Mouse (Mus musculus) forebrain, embryonic 13.5 days (tissue): Measurements from ENCODE around the gene Ushbp1. TPM values are rescaled to one million over a fixed set of nuclear protein-coding genes. Genes with fewer than 3 reads are reported as not detected.

Experiments
- ATAC-seq: fragments of 200-750 bp; cut with Nextera tagmentation; 2 replicates; pipeline ENCODE4 v1.8.0; 2017
- H3K27ac ChIP-seq: fragments of 300-500 bp; sonication (generic); 2 replicates; pipeline ENCODE4 v1.5.1; 2015; ENCODE audit warnings: inconsistent platforms, mild to moderate bottlenecking, moderate library complexity
- H3K27me3 ChIP-seq: fragments of 300-500 bp; sonication (generic); 2 replicates; pipeline ENCODE4 v1.6.1; 2015; ENCODE audit warnings: mild to moderate bottlenecking, inconsistent platforms
- H3K36me3 ChIP-seq: fragments of 300-500 bp; sonication (generic); 2 replicates; pipeline ENCODE4 v1.6.1; 2015; ENCODE audit warnings: mild to moderate bottlenecking, inconsistent platforms; ENCODE audit not compliant: poor library complexity, severe bottlenecking
- H3K4me1 ChIP-seq: fragments of 300-500 bp; sonication (generic); 2 replicates; pipeline ENCODE4 v1.6.1; 2015; ENCODE audit warnings: inconsistent platforms
- H3K4me2 ChIP-seq: fragments of 300-500 bp; sonication (generic); 2 replicates; pipeline ENCODE4 v1.6.1; 2015; ENCODE audit warnings: inconsistent platforms, mild to moderate bottlenecking, moderate library complexity
- H3K4me3 ChIP-seq: fragments of 300-500 bp; sonication (generic); 2 replicates; pipeline ENCODE4 v1.5.1; 2015; ENCODE audit warnings: mild to moderate bottlenecking, inconsistent platforms
- H3K9ac ChIP-seq: fragments of 300-500 bp; sonication (generic); 2 replicates; pipeline ENCODE4 v1.6.1; 2015; ENCODE audit warnings: mild to moderate bottlenecking, inconsistent platforms
- H3K9me3 ChIP-seq: fragments of 300-500 bp; sonication (generic); replicated peaks from 2 replicates; pipeline ENCODE4 v1.6.1; 2016; ENCODE audit warnings: inconsistent platforms
- WGBS: fragments of 180-500 bp; shearing (Covaris S2); methylation state at CpG from one replicate; pipeline ENCODE4 v1.1.7; 2015; 5-methylcytosine and 5-hydroxymethylcytosine counted together
- polyA plus RNA-seq: library from polyadenylated mRNA; unstranded; fragments of >200 nt; fragmentation: Nextera tagmentation; extraction: Ambion mirVana; gene quantifications from 2 replicates; pipeline ENCODE4 v1.2.1, GENCODE M21; 2015

The Ushbp1 gene
- polyA plus RNA-seq, 1 experiment from 2014 or later = 4.2 TPM

DNA sequence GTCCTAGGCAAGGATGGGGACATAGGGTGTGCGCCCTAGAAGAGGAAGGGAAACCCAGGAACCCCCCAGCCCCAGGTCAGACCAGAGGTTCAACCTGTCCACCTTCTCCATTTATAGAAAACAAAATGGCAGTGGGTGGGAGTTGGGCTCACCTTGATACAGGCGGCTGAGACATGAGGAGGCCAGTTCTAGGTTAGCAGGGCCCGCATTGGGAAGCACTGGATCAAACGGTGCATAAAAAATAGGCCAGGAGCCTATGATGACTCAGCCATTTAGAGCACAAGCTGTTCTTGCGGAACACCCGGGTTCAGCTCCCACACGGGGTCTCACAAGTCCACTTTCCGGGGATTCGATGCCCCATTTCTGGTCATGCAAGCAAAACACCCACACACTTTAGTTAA, 9.3 kb upstream of the Ushbp1 start:
- ATAC-seq = no peak
- Histone ChIP-seq H3K27me3 (no peaks in the 10 kb centered on the region), H3K9ac (no peak overlapping the region), H3K36me3 (peaks cover 36% of the 10 kb centered on the region), H3K4me2 (peak overlapping the region; percentile 87; the same call in 1 of the 2 replicates), H3K9me3 (no peaks in the 10 kb centered on the region), H3K4me3 (peak overlapping the region; percentile 66; the same call in 1 of the 2 replicates), H3K27ac (no peak overlapping the region), H3K4me1 (peaks cover 22% of the 10 kb centered on the region)
- WGBS = 91% methylated on average over 9 of the region's 9 CpGs

DNA sequence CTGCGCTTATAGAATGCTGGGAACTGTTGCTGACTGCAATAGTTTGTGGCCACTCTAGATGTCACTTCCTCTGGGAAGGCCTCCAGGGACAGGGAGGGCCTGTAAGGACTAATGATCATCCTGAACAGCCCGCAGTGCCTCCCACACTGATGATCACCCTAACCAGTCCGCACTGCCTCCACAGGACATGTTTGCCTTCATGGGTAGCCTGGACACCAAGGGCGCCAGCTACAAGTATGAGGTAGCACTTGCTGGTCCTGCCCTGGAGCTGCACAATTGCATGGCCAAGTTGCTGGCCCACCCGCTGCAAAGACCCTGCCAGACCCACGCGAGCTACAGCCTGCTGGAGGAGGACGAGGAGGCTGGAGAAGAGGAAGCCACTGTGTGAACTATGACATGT, 8.4 kb upstream of the Ushbp1 start:
- WGBS = 96% methylated on average over 8 of the region's 8 CpGs
- Histone ChIP-seq H3K9me3 (no peaks in the 10 kb centered on the region), H3K27me3 (no peaks in the 10 kb centered on the region), H3K4me3 (no peak overlapping the region), H3K9ac (no peak overlapping the region), H3K27ac (no peak overlapping the region), H3K36me3 (peaks cover 35% of the 10 kb centered on the region), H3K4me1 (peaks cover 22% of the 10 kb centered on the region), H3K4me2 (no peak overlapping the region)
- no peak for ATAC-seq

DNA sequence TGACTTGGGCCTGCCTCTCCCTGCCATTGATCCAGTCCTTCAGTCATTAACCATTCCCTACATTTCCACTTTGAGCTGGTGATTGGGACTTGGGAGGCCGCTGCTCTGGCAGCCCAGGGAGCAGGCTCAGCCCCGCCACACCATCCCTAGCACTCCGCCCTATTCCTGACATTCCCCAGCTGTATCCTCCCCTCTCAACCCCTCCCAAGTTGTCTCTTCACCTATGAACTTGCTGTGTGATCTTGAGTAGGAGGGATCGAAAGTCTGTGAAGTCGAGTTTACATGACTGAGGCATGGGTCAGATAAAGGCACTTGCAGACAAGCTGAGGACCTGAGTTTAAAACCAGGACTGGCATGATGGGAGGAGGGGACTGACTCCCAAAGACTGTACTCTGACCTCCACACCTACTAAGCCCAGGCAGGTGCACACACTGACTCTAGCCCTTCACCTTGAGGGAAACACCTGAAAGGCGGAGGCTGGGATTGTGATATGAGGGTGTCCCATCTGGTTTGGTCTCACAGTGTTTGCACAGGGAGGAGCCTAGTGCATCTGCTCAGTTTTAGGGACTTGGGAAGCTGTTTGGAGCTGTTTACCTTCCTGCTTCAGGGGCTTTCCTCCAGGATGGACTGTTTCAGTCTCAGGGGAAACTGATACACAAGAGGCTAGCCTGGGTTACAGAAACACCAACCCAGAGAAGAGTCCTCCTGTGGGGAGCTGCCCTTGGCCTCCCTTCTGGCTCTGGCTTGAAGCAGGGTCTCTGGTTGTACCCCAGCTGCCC, 7.7 kb upstream of the Ushbp1 start:
- Histone ChIP-seq H3K4me2 (no peak overlapping the region), H3K36me3 (peaks cover 35% of the 10 kb centered on the region), H3K4me3 (no peak overlapping the region), H3K27ac (no peak overlapping the region), H3K27me3 (no peaks in the 10 kb centered on the region), H3K4me1 (peaks cover 22% of the 10 kb centered on the region), H3K9me3 (no peaks in the 10 kb centered on the region), H3K9ac (no peak overlapping the region)
- ATAC-seq = no peak
- 89% methylated on average over 6 of the region's 6 CpGs for WGBS

DNA sequence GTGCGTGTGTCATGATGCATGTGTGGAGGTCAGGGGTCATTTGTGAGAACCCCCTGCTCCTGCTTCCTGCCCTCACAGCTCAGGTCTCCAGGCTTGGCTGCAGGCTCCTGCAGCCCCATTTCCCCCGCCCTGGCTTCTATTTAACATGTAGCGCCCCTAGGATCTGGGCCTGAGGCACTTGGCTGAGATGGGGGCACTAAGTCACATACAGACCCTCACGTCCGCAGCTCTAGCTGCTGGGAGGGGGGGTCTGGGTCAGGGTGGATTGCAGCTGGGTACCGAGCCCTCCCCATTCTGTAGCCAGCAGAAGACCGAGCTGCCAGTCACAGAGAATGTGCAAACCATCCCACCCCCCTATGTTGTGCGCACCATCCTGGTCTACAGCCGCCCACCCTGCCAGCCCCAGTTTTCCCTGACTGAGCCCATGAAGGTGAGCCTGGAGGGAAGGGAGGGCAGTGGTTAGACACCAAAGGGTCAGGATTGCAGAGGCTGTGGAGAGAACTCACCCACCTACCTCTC, 6.9 kb upstream of the Ushbp1 start:
- no peaks in the 10 kb centered on the region for H3K27me3 ChIP-seq
- H3K27ac ChIP-seq = no peak overlapping the region
- no peaks in the 10 kb centered on the region for H3K9me3 ChIP-seq
- ATAC-seq = no peak
- 89% methylated on average over 9 of the region's 9 CpGs for WGBS
- peaks cover 25% of the 10 kb centered on the region for H3K4me1 ChIP-seq
- no peak overlapping the region for H3K4me3 ChIP-seq
- H3K36me3 ChIP-seq = peaks cover 29% of the 10 kb centered on the region
- no peak overlapping the region for H3K9ac ChIP-seq
- no peak overlapping the region for H3K4me2 ChIP-seq

DNA sequence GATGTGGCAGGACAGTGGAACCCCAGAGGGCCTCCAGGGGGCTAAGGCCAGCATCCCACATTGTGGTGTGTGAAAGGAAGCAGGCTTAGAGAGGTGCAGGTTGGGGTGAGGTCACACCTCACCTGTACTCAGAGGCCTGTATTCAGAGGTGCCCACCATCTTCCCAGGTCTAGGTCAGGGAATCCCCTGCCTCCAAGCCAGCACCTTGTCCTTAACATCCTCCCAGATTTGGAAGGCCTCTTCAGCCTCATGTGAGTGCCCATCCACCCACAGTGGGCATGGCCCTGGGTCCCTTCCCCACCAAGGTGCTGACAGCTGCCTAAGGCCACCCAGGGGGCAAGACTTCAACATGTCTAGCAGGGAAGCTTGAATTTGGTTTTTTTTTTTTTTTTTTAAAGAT, 5.9 kb upstream of the Ushbp1 start:
- H3K4me3 ChIP-seq = no peak overlapping the region

DNA sequence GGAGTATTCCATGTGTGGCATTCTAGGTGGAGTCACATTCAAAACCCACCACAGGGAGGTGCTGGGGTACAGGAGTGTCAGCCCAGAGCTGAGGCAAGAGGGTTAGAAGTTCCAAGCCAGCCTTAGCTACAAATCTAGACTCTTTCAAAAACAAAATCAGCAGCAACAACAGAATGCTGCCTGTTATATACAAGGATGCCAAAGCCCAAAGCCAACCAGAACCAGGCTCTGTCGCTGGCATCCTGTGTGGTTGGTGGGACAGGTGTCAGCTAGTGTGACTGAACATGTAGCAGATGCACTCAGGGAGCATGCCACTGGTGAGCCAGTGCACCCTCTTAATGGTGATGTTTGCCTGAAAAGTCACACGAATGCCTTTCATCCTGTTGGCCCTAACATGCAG, 5.2 kb upstream of the Ushbp1 start:
- no peak for ATAC-seq
- Histone ChIP-seq H3K4me2 (no peak overlapping the region), H3K36me3 (peaks cover 26% of the 10 kb centered on the region), H3K9me3 (no peaks in the 10 kb centered on the region), H3K27me3 (no peaks in the 10 kb centered on the region), H3K9ac (no peak overlapping the region), H3K4me1 (peaks cover 18% of the 10 kb centered on the region), H3K27ac (no peak overlapping the region), H3K4me3 (no peak overlapping the region)
- 90% methylated on average over 2 of the region's 2 CpGs for WGBS

More for the DNA sequence above, 5.9 kb upstream of the Ushbp1 start:
- Histone ChIP-seq H3K27ac (no peak overlapping the region), H3K9me3 (no peaks in the 10 kb centered on the region), H3K36me3 (peaks cover 26% of the 10 kb centered on the region), H3K27me3 (no peaks in the 10 kb centered on the region), H3K4me1 (peaks cover 20% of the 10 kb centered on the region), H3K4me2 (no peak overlapping the region), H3K9ac (no peak overlapping the region)
- no peak for ATAC-seq

DNA sequence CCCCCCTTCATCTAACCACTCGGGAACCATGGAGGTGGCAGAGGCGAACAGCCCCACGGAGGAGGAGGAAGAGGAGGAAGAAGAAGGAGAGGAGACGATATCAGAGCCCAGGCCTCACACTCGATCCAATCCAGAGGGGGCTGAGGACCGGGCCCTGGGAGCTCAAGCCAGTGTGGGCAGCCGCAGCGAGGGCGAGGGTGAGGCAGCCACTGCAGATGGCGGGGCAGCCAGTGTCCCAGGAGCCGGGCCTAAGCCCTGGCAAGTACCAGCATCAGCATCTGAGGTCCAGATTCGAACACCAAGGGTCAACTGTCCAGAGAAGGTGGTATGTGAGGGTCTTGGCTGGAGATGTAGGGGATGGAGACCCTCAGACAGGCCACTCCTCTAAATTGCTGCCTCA, 2.1 kb upstream of the Ushbp1 start:
- WGBS = 81% methylated on average over 12 of the region's 12 CpGs
- Histone ChIP-seq H3K27me3 (no peaks in the 10 kb centered on the region), H3K4me2 (peak overlapping the region; percentile 86), H3K4me3 (peak overlapping the region; percentile 77), H3K9me3 (no peaks in the 10 kb centered on the region), H3K9ac (peak overlapping the region; percentile 76; the same call in 1 of the 2 replicates), H3K4me1 (peaks cover 13% of the 10 kb centered on the region), H3K27ac (no peak overlapping the region), H3K36me3 (peaks cover 26% of the 10 kb centered on the region)
- ATAC-seq = no peak

DNA sequence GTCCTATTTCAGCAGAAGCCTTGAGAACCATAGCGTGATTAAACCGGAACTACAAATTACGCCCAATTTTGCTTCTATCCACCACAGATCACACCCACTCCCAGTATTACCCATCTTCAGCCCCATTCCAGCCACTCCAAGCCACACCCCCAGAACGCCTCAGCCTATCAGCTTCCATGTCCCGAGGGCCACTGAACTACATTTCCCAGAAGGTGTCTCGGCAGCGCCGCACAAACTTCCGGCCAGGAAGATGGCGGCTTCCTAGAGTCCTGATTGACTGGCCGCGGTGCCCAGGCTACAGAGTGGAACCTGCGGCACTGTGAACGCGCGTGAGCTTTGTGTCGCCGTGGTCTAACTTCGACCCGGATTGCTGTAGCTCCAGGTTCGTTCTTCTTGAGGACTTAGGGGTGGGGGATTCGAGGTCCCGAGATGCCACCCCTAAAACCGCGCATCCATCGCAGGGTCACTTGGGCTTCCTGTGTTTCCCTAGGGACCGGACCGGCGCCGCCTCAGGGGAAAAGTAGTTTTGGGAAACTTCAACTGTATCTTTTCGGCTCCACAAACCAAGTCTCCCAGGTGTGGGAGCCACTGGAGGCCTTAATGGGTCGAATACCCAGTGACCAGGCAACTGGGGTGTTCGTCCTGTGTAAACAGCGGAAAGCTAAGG, 1.2 kb upstream of the Ushbp1 start, which contains the start of gene Babam1:
TSS of gene Babam1 (plus strand) at position 223 of the 667 bp plus-strand sequence.
- H3K4me2 ChIP-seq = peak within 1 kb of the TSS; percentile 86
- peaks cover 26% of the 10 kb centered on the region for H3K36me3 ChIP-seq
- H3K9ac ChIP-seq = peak within 1 kb of the TSS; percentile 76
- peak; percentile 99 for ATAC-seq
- no peaks in the 10 kb centered on the region for H3K9me3 ChIP-seq
- peak within 1 kb of the TSS; percentile 44 for H3K27ac ChIP-seq
- WGBS = 1% methylated on average over 34 of the region's 34 CpGs
- H3K27me3 ChIP-seq = no peaks in the 10 kb centered on the region
- H3K4me3 ChIP-seq = peak within 1 kb of the TSS; percentile 77
- peaks cover 13% of the 10 kb centered on the region for H3K4me1 ChIP-seq

DNA sequence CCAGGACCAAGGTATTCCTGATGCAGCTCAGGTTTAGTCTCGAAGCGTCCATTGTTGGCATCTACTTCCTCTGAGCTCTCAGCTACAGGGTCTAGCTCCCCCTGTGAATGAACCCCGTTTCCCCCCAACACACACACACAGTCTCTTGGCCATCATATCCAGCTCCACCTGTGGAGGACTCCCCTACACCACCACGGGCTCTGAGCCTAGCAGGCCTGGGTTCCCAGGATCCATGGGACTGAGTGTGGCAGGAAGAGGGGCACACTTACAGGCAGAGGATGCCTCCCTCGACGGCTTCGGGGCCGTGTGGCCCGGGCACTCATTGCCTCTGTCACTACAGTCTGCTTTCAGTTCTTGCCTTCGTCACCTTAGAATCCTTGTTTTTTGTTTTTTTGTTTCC, 531 bp downstream of the Ushbp1 start:
- H3K4me3 ChIP-seq = no peak overlapping the region
- H3K4me1 ChIP-seq = peaks cover 13% of the 10 kb centered on the region
- H3K36me3 ChIP-seq = peaks cover 18% of the 10 kb centered on the region
- no peak for ATAC-seq
- no peaks in the 10 kb centered on the region for H3K9me3 ChIP-seq
- no peak overlapping the region for H3K9ac ChIP-seq
- H3K27me3 ChIP-seq = no peaks in the 10 kb centered on the region
- no peak overlapping the region for H3K4me2 ChIP-seq
- 89% methylated on average over 10 of the region's 10 CpGs for WGBS
- no peak overlapping the region for H3K27ac ChIP-seq

DNA sequence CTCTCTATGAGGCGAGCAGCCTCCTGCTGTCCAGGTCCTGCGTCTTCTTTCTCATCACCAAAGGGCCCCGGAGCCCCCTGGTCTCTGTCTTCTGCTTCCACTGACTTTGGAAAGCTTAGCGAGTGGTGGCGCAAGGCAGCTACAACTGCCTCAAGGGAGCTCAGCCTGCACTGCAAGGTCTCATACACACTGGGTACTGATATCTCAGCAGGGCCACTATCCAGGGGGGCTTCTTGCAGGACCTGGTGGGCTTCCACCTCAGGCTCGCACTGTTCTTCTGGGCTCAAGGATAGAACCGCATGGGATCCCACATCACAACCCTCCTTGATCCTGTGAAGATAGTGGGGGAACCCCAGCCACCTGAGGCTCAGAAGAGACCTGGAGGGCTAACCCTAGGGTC, 1.1 kb downstream of the Ushbp1 start:
- Histone ChIP-seq H3K9me3 (no peaks in the 10 kb centered on the region), H3K9ac (no peak overlapping the region), H3K27ac (no peak overlapping the region), H3K4me2 (no peak overlapping the region), H3K27me3 (no peaks in the 10 kb centered on the region), H3K4me3 (no peak overlapping the region), H3K36me3 (peaks cover 13% of the 10 kb centered on the region), H3K4me1 (peaks cover 13% of the 10 kb centered on the region)
- ATAC-seq = no peak
- 82% methylated on average over 7 of the region's 7 CpGs for WGBS

DNA sequence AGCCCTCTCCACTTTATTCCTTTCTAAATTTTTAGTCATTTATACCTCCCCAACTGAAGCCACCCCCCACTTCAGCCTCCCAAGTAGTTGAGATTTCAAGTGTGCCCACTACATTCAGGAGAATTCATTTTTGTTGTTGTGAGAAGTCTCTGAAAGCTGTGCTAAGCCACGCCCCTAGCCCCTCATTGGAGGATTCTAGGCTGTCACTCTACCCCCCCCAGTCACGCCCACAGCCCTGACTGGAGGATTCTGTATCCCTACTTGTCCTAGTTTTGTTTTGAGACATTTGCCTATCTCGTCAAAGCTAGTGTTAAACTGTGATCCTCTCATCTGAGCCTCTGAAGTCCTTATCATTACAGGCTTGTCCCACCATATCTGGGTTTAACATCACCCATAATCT, 2.7 kb downstream of the Ushbp1 start:
- H3K27me3 ChIP-seq = no peaks in the 10 kb centered on the region
- peak overlapping the region; percentile 19; the same call in 1 of the 2 replicates for H3K27ac ChIP-seq
- ATAC-seq = no peak
- H3K4me3 ChIP-seq = no peak overlapping the region
- H3K4me2 ChIP-seq = no peak overlapping the region
- H3K4me1 ChIP-seq = peaks cover 13% of the 10 kb centered on the region
- no peak overlapping the region for H3K9ac ChIP-seq
- H3K36me3 ChIP-seq = no peaks in the 10 kb centered on the region
- H3K9me3 ChIP-seq = no peaks in the 10 kb centered on the region
- WGBS = 8% methylated on average over 3 of the region's 3 CpGs

DNA sequence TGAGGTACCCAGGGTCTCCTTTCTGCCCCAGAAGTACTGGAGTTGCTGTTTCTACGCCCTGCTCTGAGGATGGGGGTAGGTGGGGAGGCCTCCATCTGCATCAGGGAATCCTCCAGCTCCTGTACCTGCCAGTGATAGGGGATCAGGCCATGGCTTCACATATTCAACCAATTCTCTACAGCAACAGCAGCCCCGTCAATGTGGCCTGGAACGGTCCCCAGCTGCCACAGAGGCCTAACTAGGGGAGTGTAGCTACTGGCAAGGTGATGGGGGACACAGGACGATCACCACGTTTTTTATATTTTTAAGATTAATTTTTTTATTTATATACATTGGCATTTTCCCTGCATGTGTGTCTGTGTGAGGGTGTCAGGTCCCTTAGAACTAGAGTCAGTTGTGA, 3.2 kb downstream of the Ushbp1 start:
- no peak for ATAC-seq
- no peak overlapping the region for H3K4me3 ChIP-seq
- H3K36me3 ChIP-seq = no peaks in the 10 kb centered on the region
- no peak overlapping the region for H3K27ac ChIP-seq
- peaks cover 8% of the 10 kb centered on the region for H3K4me1 ChIP-seq
- WGBS = 75% methylated on average over 5 of the region's 5 CpGs
- no peaks in the 10 kb centered on the region for H3K9me3 ChIP-seq
- H3K4me2 ChIP-seq = no peak overlapping the region
- H3K9ac ChIP-seq = no peak overlapping the region
- no peaks in the 10 kb centered on the region for H3K27me3 ChIP-seq
